Mouse (Mus musculus): ENCODE measurements at regions not wholly inside any gene's neighbourhood (a gene's known extent, or its start where the extent isn't known, plus 50 kb on each side); places are given as distances from the start of the nearest gene placed in this dataset.

GRCm38 (mm10) chr5:61863426-61863825 is 54.8 kb downstream of the G6pd2 start:
- TF ChIP-seq CTCF (IDR thresholded peaks at IDR 0.05; ENCODE audit: low read depth): no peak
- no peaks in the 10 kb centered on the region for H3K9me3 ChIP-seq (ENCODE audit: low read length)
- WGBS: 46% methylated on average over 3 of the region's 3 CpGs
- H3K36me3 ChIP-seq (ENCODE audit: insufficient read depth): no peaks in the 10 kb centered on the region
- H3K4me3 ChIP-seq (ENCODE audit: low read depth, low read length): no peak overlapping the region
- H3K4me1 ChIP-seq (ENCODE audit: insufficient read depth): no peaks in the 10 kb centered on the region
- ATAC-seq (no peak), DNase-seq (peak; percentile 30)
- H3K9ac ChIP-seq: no peak overlapping the region
- no peak overlapping the region for H3K4me2 ChIP-seq (ENCODE audit: low read depth)
- H3K27ac ChIP-seq (ENCODE audit: low read depth, low read length): no peak overlapping the region
- H3K27me3 ChIP-seq (ENCODE audit: insufficient read depth, low read length): no peaks in the 10 kb centered on the region

Data from forebrain, postnatal 0 days (tissue).